Mouse (Mus musculus) cerebellum, adult 11-12 months (tissue): Measurements from ENCODE around the gene Mmp28.

Experiments
- DNase-seq: peaks from one replicate; pipeline ENCODE4 v3.0.0; 2022

Mmp28 gene

DNA sequence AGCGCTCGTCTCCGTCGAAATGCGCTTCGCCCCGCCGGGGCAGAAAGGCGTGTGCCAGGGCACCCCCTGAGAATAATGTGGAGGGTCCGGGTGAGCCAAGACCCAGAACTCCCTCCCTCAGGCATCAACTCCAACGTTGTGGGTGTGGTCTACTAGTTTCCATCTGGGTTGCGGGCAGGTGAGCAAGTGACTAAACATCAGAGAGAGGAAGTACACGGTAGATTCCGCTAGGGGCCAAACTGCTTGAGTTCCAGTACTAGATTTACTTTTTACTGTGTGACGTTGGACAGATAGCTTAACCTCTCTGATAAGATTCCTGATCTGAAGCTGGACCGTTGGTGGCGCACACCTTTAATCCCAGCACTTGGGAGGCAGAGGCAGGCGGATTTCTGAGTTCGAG lies 17.9 kb downstream of the Mmp28 start:
- no peak for DNase-seq

DNA sequence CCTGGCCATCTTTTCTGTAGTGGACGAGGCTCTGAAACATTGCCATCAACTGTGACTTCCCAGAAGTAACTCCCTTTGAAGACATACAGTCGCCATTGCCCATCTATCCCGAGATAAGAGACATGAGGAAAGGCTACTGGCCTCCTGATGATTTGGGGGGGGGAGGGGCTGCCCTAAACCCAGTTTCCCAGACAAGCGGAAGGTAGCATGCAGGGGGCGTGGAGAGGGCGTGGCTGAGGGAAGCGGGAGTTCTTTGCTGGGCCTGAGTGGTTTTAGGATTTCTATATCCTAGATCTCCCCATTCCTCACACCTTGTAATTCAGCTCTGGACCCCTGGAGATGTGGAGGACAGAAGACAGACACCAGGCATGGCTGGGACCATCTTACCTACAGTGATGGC lies 19.0 kb downstream of the Mmp28 start:
- no peak for DNase-seq

DNA sequence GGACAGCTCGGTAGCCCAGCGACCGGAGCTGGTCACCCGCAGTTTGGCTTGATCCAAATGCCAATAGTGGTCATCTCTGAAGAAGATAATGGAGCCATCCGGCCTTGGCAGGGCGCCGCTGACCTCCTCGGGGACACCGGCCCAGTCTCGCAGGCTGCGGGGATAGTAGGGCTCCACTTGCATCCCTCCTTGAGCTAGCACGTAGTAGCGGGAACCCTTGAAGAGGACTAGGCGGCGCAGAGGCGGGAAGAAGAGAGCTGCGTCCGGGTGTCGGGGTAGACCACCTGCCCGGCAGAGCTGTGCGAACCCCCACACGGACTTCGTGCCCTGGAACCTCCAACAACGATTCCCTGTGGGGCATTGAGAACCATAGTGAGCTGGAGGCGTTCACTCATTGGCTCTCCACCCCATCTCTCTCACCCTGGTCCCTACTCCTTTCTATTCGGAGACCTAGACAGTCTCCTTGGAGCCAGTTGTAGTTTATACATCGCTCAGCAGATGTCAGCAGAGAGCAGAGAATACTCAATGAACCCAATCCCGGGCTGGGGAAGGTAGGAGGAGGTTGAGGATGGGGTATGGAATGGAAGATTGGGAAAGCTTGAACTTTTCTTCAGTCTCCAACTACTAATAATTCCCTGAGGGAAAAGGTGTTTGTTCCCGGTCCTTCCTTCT lies 20.1 kb downstream of the Mmp28 start:
- peak; percentile 75 for DNase-seq

DNA sequence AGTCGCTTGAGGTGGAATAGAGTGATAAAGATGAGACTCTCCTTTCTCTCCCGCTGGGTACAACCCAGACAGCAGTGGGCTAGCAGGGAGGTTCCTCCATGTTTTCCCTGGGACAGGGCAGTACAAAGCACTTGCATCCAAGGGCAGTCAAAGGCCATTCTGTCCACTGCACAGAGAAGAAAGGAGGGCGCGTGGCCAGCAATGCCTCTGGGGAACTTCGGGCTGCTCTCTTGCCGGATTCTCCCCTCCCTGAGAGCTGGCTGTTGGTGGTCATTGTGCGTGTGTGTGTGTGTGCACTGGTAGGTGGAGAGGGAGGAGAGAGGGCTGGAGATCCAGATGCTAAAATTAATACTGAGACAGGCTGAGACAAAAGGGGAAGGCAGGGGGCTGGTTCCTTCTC lies 21.6 kb downstream of the Mmp28 start:
- no peak for DNase-seq

DNA sequence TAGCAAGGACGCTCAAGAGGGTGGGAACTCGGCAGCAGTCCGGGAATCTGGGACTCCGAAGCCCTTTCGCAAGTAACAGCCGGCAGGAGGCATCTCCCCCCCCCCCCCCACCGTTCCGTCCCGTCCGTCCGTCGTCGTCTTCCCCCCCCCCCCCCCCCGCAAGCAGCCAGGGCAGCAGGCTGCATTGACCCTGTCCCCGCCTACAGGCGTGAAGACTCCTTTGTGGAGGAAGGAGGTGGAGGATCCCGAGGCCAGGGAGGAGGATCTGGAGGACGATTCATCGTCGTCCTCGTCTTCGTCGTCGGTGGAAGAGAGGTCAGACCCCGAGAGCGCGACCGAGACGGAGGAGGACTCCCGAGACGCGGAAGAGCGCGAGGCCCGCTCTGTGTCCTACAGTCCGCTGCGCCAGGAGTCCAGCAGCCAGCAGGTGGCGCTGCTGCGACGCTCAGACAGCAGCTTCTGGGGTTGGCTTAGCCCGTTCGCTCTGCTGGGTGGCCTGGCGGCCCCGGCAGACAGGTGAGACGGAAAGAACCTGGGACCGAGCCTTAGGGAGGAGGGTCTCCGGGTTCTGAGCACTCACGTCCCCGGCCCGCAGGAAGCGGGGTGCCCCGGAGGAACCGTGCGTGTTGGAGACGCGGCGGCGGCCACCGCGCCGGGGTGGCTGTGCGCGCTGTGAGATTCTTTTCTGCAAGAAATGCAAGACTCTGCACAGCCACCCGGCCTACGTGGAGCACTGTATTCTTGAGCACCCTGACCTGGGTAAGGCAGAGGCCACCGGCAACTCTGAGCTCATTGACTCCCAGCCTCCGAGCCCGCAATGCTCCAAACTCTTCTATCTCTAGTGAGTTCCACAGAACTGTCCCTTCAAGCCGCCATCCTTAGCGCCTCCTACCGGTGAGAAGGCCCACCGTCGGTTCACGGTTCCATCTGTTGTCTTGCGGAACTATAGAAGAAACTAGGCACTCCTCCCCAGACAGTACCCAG lies 22.5 kb downstream of the Mmp28 start:
- DNase-seq: peak; percentile 88

DNA sequence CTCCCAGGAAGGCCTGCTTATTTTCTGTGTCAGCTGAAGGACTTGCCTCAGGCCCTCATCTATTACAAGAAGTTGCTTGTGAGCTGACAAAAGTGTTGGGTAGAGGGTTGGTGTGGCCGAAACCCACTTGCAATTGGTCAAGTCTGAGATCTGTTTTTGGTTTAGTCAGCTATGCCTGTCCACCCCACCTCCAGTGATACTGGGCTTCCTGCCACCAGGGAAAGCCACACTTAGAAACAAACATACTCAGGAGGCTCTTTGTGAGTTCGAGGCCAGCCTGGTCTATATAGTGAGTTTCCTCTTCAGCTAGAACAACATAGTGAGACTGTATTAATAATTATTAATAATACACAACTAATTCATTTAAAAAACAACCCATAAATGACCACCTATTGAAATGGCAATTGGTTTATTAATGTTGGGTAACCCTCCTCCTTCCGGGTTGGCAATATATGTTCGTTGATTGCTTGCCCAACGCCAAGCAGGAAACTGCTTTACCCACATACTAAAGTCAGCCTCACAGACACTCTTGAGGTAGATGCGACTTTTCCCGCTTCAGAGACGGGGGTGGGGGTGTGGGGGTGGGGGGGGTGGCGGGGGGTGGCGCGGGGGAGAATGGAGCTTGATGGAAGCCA lies 23.3 kb downstream of the Mmp28 start:
- DNase-seq: no peak

DNA sequence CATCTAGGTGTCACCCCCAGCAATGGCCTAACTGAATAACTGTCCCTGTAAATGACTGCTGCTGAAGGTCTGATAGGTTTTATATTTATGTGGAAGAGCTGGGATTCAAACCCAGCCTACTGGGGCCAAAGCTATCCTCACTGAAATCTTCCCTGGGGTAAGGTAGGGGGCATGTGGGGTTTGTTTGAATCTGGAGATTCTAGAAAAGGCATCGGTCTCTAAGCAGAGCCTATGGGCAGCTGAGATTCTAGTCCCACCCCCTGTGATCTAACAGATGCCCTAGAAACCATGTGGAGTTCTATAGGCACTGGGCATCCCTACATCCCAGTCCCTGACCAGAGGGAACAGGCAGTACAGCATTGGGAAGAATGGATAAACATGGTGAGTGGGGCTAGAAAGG lies 25.5 kb downstream of the Mmp28 start, which contains the start of gene 1700020L24Rik:
Gene 1700020L24Rik (plus strand): TSS at position 301 of the 400 bp plus-strand sequence.
- DNase-seq: no peak

DNA sequence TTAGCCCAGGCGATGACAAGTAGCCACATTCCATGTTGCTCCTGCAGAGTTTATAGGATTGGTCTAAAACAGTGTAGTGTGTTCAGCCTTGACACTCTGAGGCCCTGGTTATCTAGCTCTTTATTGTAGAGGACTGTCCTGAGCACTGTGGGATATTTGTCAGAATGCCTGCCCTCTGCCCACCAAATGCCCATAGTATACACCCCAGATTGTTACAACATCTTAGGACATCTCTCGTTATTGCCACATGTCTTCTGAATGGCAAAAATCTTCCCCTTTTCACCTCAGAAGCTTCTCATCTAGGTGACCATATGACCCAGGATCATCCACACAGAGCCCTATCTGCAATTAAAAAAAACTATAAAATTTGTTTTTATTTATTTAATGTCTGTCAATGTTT lies 30.3 kb downstream of the Mmp28 start:
- DNase-seq: no peak

DNA sequence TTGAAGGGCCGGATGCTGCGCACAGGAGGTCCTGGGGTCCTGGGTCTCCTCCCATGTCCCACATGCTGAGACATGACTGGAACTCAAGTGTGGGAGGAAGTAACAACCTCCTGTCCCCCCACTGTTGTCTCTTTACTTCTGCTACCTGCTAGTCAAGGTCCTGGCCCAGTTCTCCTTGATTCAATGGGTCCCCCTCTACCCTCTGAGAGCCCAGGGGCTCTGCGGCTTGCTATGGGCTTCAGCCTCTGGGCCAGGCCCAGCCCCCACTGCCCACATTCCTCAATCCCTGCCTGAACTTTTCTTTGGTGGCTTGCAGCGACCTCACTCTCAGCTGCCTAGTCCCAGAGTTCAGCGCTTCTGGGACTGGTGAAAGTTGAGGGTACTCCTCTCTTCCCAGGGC lies 33.5 kb downstream of the Mmp28 start, which contains the start of gene Gas2l2:
Gene Gas2l2 (minus strand): TSS at position 101 of the 400 bp plus-strand sequence.
- no peak for DNase-seq

DNA sequence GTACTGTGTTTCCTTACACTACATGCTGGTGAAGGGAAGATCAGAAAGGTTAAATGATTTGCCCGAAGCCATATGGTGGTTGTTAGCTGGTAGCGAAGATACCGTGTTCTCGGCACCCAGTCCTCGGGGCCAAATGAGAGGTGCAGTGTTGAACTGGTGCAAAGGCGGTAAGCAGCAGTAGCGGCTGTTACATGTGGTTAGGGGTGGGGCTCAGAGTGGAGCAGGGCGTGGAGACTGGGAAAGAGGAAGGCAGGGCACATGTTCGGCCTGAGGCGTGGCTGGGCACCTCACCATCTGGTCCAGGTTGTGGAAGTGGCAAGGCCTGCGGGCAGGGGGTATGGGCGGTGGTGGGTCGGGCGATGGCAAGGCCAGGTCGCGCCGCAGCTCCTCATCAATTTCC lies 35.9 kb downstream of the Mmp28 start:
- no peak for DNase-seq

DNA sequence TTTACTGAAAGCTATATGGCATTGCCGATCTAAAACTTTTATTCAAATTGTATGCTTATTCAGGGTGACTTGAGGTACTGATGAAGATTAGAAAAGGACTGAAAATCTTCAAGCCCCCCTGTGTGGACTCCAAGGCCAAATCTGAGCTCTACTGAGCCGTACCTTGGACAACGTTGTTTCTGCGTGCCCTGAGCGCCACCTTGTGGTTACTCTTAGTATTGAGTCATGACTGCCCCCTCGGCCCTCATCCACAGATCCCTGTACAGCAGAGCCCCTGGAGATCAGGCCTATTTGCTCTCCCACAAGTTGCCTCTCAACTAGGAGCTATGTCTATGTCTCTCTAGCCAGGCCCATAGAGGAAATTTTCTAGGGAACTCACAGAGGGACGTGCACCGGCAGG lies 38.2 kb downstream of the Mmp28 start:
- DNase-seq: peak; percentile 65

DNA sequence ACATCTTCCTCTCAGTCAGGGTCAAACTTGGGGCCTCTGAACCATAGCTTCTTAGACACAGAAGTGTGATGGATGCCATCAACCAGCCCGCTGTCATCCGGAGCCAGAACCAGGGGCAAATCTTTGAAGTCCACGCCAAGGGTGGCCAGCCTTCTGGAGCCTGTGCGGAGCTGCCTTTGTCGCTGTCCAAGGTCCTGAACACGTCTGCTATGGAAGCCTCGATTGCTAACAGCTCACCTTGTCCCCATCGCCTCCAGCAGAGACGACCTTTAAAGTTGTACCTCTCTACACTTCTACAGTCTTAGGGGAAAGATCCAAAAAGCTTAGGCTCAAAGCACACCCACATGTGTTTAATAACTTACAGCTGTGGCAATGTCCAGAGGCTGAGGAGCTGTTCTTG lies 41.6 kb downstream of the Mmp28 start:
- DNase-seq: no peak

DNA sequence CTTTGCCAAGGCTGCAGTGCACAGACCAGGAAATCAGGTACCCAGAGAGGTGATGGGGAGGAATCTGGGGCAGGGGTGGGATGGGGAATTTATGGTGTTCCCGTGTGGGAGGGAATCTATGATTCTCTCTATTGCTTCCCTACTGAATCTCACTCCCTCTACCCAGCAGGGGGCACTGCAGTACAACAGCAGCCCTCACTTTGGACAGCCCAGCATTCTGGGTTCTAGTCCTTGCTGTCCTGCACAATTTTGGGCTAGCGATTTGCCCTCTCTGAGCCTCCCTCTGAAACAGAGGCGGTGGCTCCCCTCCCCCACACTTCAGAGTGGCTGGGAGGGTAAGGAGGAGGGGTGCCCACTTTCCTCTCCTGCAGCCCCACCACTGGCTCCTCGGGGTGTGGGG lies 42.5 kb downstream of the Mmp28 start:
- DNase-seq: no peak

DNA sequence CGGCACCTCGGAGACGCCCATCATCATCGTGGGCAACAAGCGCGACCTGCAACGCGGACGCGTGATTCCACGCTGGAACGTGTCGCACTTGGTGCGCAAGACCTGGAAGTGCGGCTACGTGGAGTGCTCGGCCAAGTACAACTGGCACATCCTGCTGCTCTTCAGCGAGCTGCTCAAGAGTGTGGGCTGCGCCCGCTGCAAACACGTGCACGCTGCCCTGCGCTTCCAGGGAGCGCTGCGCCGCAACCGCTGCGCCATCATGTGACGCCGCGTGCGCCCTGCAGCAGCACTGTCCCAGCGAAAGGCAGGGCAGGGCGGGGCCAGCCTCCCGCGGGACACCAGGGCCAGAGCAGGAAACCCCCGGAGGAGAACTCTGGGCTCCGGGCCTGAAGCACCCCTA lies 44.3 kb downstream of the Mmp28 start:
- DNase-seq: peak; percentile 56

DNA sequence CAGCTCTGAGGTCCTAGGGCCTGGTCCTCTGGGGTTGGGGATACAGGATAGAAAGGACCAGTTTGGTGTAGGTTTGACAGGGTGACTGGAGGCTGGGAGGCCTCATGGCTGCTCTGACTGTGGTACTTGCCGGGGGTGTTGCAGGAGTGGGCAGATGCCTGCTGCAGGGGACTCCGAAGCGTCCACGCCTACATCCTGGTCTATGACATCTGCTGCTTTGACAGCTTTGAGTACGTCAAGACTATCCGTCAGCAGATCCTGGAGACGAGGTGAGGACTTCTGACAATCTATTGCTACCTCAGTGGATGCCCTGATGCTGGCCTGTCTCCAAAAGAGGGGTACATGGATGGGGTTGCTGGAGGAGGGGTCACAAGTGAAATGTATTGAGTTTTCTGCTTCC lies 45.2 kb downstream of the Mmp28 start:
- no peak for DNase-seq

DNA sequence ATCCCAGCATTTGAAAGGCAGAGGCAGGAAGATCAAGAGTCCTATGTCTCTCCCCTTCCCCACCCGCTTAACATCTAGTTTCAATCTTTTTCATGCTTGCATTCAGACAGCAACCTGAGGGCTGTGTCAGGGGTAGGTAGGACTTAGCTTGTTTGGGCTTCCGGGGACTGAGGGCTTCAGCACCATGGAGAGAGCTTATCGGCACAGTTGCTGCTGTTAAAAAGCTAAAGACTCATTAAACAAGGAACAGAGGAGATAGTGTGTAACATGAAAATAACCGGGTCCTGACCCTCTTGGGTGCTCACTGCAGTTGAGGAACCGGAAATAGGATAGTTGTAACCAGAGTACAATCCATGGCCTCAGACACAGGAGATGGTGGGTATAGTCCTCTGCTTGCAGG lies 45.8 kb downstream of the Mmp28 start:
- no peak for DNase-seq

DNA sequence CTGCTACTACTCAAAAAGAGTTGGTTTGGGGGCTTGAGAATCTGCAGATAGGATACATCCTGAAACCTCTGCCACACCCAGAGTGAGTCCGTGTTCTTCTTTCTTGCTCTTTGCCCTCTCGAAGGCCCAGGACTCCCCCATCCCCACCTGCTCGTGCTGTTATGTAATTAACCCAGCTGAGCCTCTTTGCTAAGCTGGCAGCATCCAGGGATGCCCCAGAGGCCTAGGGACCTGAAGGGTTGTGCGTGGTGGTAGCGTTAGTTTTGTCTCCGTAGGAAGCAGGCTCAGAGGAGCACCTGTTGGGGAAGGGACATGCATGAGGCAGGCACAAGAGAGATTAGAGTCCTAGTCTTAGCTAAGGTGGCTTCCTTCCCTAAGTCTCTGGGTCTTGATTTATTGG lies 52.4 kb downstream of the Mmp28 start:
- DNase-seq: no peak

DNA sequence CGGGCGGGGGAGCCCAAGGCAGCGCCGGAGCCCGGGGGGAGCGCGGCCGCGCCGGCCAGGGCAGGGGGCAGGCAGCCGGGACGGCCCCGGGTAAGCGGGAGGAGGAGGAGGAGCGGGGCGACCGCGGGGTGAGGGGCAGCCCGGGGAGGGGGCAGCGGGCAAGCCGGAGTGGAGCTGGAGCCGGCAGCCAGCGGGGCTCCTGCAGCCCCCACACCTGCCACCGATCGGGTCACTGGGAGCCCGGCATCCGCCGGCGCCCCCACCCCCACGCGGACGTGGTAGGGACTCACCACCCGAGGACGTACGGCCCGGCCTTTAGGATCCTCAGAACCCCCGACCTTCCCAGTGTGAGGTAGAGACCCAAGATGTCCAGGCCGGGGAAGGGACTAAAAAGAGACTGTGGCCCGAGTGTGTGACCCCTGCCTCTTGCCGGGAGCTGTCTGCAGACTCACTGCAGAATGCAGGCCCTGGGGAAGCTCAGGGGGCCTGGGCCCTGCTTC lies 53.0 kb downstream of the Mmp28 start:
- peak; percentile 47 for DNase-seq

DNA sequence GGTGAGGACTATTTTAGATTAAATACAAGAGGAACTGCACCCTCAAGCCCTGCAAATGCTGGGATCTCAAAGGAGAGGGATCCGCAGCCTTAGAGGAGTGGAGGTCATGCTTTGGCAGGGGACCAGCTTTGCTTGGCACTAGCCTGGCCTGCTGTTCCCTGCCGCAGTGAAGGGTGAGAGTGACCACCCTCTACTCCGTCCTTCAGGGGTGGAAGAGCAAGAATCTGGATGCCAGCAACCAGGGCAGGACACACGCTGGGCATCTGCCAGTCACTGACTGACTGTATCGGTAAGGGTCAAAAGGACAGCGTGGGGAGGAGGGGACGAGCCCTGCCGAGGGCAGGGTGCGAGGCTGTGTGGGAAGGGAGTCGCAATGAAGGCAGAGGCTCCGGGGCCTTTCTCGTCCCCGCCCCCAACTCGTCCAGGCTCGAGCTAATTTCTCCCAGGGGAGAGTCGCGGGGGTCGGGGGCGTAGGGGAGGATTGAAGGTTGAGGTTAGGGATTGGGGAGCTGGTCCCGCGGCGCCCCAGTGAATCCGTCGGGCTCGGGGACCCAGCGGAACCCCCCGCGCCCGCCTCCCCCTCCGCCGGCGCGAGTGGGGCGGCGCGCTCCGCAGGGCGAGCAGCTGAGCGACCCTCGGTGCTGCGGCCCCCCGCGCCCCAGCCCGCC lies 53.6 kb downstream of the Mmp28 start, which contains the start of gene Rasl10b:
Gene Rasl10b (plus strand): TSS at position 51 of the 668 bp plus-strand sequence.
- DNase-seq: peak; percentile 73

DNA sequence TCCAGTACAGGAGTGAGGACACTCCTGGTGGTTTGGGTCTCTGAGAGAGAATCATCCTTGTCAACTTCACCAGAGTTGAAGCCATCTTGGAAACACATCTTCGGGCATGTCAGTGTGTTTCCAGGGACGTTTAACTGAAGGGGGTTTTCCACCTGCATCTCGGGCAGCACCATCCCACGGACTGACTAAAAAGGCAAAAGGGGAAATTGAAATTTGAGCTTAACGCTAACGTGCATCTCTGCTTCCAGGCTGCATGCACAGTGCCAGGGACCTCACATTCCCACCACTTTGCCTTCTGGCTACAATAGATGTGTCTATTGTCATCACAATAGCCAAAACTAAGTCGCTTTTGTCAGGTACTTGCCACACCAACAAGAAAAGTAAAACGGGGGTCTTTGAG lies 54.6 kb downstream of the Mmp28 start:
- DNase-seq: no peak

DNA sequence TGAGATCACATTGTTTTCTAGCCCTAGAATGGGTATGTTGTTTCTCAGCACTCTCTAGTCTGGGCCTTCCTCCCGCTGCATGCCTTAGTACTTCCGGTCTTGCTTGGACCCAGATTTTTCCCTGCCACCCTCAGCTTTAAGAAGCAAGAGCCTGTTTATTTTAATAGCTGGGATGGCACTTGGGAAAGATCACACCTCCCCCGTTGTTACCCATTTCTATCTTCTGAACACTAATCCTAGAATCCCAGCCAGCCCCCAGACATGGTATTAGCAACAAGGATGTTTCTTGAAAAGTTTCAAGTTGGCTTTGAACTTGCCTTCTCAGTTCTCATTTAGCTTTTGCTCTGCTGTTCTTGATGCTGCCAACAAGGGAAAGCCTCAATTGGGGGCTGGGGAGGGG lies 56.5 kb downstream of the Mmp28 start:
- DNase-seq: no peak

DNA sequence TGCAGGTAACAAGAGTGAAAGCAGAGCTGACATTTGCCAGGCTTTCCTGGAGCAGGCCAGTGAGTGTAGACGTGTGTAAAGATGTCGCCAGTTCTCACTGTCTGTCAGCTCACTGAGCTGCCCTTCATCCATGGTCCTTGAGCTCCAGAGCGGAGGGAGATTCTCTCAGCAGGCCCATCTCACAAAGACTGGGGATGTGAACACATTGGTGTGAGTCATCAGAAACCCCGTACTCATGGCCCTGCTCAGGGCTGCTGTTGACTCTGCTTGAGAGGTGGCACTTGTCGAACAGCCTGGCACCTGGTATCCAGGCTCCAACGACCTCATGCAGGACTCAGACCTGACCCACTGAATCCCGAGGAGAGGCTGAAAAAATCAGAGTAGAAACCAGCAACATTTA lies 59.1 kb downstream of the Mmp28 start:
- no peak for DNase-seq

DNA sequence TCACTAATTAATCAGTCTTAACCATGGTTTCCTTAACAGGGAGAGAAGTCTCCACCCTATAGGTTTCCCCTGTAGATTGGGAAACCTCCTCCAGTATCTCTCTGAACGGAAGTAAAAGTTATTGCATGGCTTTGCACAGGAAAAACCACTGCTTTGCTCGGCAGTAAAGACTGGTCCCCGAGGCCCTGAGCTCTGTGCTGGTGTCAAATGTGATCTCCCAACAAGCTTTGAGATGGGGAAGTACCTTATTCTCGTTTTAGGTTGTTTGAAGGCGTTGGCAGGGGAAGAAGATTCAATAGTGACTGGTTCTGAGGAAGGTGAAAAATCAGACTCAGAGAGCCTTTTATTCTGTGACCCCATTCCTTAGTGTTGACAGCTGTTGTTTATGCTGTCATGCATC lies 64.1 kb downstream of the Mmp28 start:
- DNase-seq: no peak
